Mouse (Mus musculus) lung, adult 18-20 months (tissue): ENCODE data around the gene Stmn1.
A peak's percentile ranks its signal among the peaks of the same experiment; 100 is the strongest.

Experiments
- DNase-seq, 2 experiments: peaks; one replicate each; pipeline ENCODE4 v3.0.0; 2022; ENCODE audit warnings: mixed read lengths in 2 of 2

Gene Stmn1

GRCm38 (mm10) chr4:134468215-134468575 lies at the start of gene Stmn1:
Gene Stmn1, plus strand, starts transcription at chr4:134468320.
- DNase-seq, result peak; percentile 96 to 97

GRCm38 (mm10) chr4:134421971-134422370 lies 46.1 kb upstream of the Stmn1 start:
- no peak for DNase-seq

GRCm38 (mm10) chr4:134423949-134424348 lies 44.2 kb upstream of the Stmn1 start:
- no peak for DNase-seq

- DNase-seq, result no peak
These were observed 43.0 kb upstream of the Stmn1 start for GRCm38 (mm10) chr4:134425088-134425487.

- DNase-seq, result peak; percentile 26 to 59
These were observed 37.6 kb upstream of the Stmn1 start for GRCm38 (mm10) chr4:134430381-134431004.

GRCm38 (mm10) chr4:134432686-134433360 lies 35.3 kb upstream of the Stmn1 start:
- DNase-seq, result no peak

GRCm38 (mm10) chr4:134436185-134436584 lies 31.9 kb upstream of the Stmn1 start:
- DNase-seq, result no peak

GRCm38 (mm10) chr4:134436659-134437058 lies 31.5 kb upstream of the Stmn1 start:
- no peak for DNase-seq

GRCm38 (mm10) chr4:134439119-134439518 lies 29.0 kb upstream of the Stmn1 start:
- DNase-seq, result no peak

GRCm38 (mm10) chr4:134439919-134440318 lies 28.2 kb upstream of the Stmn1 start:
- no peak for DNase-seq

- DNase-seq, result no peak
These were observed 25.9 kb upstream of the Stmn1 start for GRCm38 (mm10) chr4:134442216-134442615.

- peak; percentile 28 to 31 for DNase-seq
These were observed 24.5 kb upstream of the Stmn1 start for GRCm38 (mm10) chr4:134443589-134443988.

GRCm38 (mm10) chr4:134444949-134445348 lies 23.2 kb upstream of the Stmn1 start:
- no peak for DNase-seq

GRCm38 (mm10) chr4:134445489-134445888 lies 22.6 kb upstream of the Stmn1 start:
- no peak for DNase-seq

GRCm38 (mm10) chr4:134447966-134448365 lies 20.2 kb upstream of the Stmn1 start:
- peak in 1 of 2 experiments; percentile 35 for DNase-seq

GRCm38 (mm10) chr4:134449595-134450391 lies 18.3 kb upstream of the Stmn1 start:
- DNase-seq, result peak in 1 of 2 experiments; percentile 23

- DNase-seq, result peak; percentile 25 to 30
These were observed 17.5 kb upstream of the Stmn1 start for GRCm38 (mm10) chr4:134450392-134451195.

GRCm38 (mm10) chr4:134451484-134451883 lies 16.6 kb upstream of the Stmn1 start:
- DNase-seq, result no peak

- DNase-seq, result no peak
These were observed 14.3 kb upstream of the Stmn1 start for GRCm38 (mm10) chr4:134453619-134454400.

GRCm38 (mm10) chr4:134455310-134455709 lies 12.8 kb upstream of the Stmn1 start:
- DNase-seq, result peak; percentile 42 to 72

GRCm38 (mm10) chr4:134457130-134457825 lies 10.8 kb upstream of the Stmn1 start:
- DNase-seq, result no peak
